Mouse (Mus musculus) midbrain, embryonic 16.5 days (tissue): ENCODE measurements around the gene Prdx5. TPM values are rescaled to one million over a fixed set of nuclear protein-coding genes. Genes with fewer than 3 reads are reported as not detected.

Source experiments
- ATAC-seq: fragments of 200-750 bp; cut with Nextera tagmentation; 2 replicates; pipeline ENCODE4 v1.8.0; 2017; ENCODE audit warnings: moderate TSS enrichment
- H3K27ac ChIP-seq: fragments of 300-500 bp; sonication (generic); 2 replicates; pipeline ENCODE4 v1.5.1; 2014; ENCODE audit warnings: mild to moderate bottlenecking, low read length, mixed read lengths
- H3K27me3 ChIP-seq: fragments of 300-500 bp; sonication (generic); 2 replicates; pipeline ENCODE4 v1.6.1; 2014; ENCODE audit warnings: low read depth, low read length, mixed read lengths; ENCODE audit not compliant: control insufficient read depth, insufficient read depth
- H3K36me3 ChIP-seq: fragments of 300-500 bp; sonication (generic); 2 replicates; pipeline ENCODE4 v1.6.1; 2014; ENCODE audit warnings: mild to moderate bottlenecking, low read length, moderate library complexity, mixed read lengths; ENCODE audit not compliant: control insufficient read depth, insufficient read depth
- H3K4me1 ChIP-seq: fragments of 300-500 bp; sonication (generic); 2 replicates; pipeline ENCODE4 v1.6.1; 2014; ENCODE audit warnings: mild to moderate bottlenecking, low read length, mixed read lengths; ENCODE audit not compliant: control insufficient read depth, insufficient read depth
- H3K4me2 ChIP-seq: fragments of 300-500 bp; sonication (generic); 2 replicates; pipeline ENCODE4 v1.6.1; 2014; ENCODE audit warnings: mild to moderate bottlenecking, low read length, mixed read lengths
- H3K4me3 ChIP-seq: fragments of 300-500 bp; sonication (generic); 2 replicates; pipeline ENCODE4 v1.5.1; 2014; ENCODE audit warnings: low read depth, mild to moderate bottlenecking, low read length, moderate library complexity, mixed read lengths
- H3K9ac ChIP-seq: fragments of 300-500 bp; sonication (generic); 2 replicates; pipeline ENCODE4 v1.6.1; 2014; ENCODE audit warnings: low read depth, low read length, mixed read lengths
- H3K9me3 ChIP-seq: fragments of 300-500 bp; sonication (generic); replicated peaks from 2 replicates; pipeline ENCODE4 v1.6.1; 2014; ENCODE audit warnings: mild to moderate bottlenecking, low read length, mixed read lengths; ENCODE audit not compliant: control insufficient read depth, poor library complexity, severe bottlenecking
- WGBS: fragments of 180-500 bp; shearing (Covaris S2); extraction: QIAGEN DNeasy Blood & Tissue Kit; methylation state at CpG from one replicate; pipeline ENCODE4 v1.1.7; 2014; 5-methylcytosine and 5-hydroxymethylcytosine counted together
- polyA plus RNA-seq: library from polyadenylated mRNA; unstranded; fragments of >200 nt; fragmentation: Nextera tagmentation; extraction: Ambion mirVana; gene quantifications from 2 replicates; pipeline ENCODE4 v1.2.1, GENCODE M21; 2015

Gene Prdx5
- 353 and 382 TPM in 2 replicates for polyA plus RNA-seq

DNA sequence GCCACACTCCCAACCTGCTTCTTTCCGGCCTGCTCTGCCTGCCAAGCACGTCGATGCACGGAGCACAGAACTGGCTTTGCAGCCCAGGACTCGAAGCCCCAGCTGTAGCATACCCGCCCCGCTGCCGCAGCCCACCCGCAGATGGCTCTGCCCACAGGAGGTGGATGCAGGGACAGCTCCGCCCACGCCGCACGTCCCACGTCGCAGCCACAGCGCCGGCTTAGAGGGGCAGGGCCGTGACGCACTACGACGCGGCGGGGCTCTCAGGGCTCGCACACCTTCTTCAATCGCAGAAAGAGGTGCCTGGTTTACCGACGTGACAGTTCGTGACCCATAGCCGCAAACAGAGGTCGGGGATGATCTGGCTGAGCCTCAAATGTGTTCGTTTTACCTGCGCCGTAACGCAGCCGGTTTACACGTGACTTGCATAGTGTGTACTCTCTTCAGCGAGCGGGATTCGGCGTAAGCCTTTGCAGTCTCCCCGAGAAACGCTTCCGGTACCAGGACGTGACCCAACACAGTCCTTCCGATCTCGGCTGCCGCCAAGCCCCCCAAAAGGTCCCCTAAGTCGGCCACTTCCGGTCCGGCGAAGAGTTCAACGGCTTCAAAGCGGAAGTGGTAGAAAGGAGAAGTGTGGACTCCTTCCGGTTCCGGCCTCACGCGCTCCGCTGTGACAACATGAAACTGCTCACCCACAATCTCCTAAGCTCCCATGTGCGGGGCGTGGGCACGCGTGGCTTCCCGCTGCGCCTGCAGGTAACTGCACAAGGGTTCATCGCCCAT, at the start of gene Prdx5, which contains the start of gene Trmt112:
Prdx5 (minus strand) TSS at position 600 of the 783 bp plus-strand sequence.
Trmt112 (plus strand) TSS at position 192 of the 783 bp plus-strand sequence.
- WGBS = under 1% methylated on average over 65 of the region's 65 CpGs
- peak; percentile 94 for ATAC-seq
- peaks cover 34% of the 10 kb centered on the region for H3K36me3 ChIP-seq
- H3K27me3 ChIP-seq = no peaks in the 10 kb centered on the region
- H3K9ac ChIP-seq = peak within 1 kb of the TSS; percentile 69
- peak within 1 kb of the TSS; percentile 72 for H3K4me2 ChIP-seq
- peaks cover 23% of the 10 kb centered on the region for H3K4me1 ChIP-seq
- H3K9me3 ChIP-seq = no peaks in the 10 kb centered on the region
- peak within 1 kb of the TSS; percentile 54 for H3K4me3 ChIP-seq
- H3K27ac ChIP-seq = peak within 1 kb of the TSS; percentile 97

DNA sequence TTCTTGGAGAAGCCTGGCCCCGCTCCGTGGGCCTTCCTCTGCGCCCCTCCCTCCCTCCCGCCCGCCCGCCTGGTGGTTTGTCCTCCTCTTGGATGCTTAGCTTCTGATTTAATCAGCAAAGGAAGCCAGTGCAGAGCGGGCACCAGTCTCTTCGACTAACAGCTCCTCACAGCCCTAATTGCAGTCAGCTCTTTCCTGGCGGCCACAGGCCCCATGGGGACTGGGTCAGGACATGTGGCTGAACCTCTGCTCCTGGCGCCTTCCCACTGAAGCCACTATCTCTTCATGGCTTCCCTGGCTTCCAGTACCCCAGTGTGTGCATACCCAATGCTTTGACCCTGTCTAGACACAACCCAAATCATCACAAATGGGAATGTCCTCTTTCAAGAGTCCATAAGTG, 46.6 kb upstream of the Prdx5 start:
- H3K4me2 ChIP-seq = no peak overlapping the region
- H3K4me1 ChIP-seq = peaks cover 9% of the 10 kb centered on the region
- H3K27me3 ChIP-seq = no peaks in the 10 kb centered on the region
- no peaks in the 10 kb centered on the region for H3K9me3 ChIP-seq
- no peak overlapping the region for H3K27ac ChIP-seq
- ATAC-seq = no peak
- no peak overlapping the region for H3K9ac ChIP-seq
- 81% methylated on average over 10 of the region's 10 CpGs for WGBS
- no peaks in the 10 kb centered on the region for H3K36me3 ChIP-seq
- no peak overlapping the region for H3K4me3 ChIP-seq

DNA sequence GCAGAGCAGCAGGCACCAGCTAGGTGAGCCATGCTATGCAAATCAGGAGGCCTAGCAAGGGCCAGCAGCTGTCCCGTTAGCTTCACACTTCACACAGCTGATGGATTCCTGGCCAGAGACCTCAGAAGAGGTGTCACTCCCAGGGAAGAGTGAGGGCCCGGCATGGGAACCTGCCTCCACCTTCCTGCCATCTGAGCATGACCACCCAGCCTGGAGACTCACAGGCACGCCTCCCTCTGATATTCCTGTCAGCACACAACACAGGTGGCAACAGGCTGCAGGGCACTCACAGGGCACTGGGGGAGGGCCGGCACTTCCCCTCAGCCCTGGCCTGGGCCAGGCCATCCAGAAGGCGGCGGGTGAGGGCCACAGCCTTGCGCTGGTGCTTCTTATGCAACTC, 45.5 kb upstream of the Prdx5 start:
- Histone ChIP-seq H3K36me3 (no peaks in the 10 kb centered on the region), H3K27ac (no peak overlapping the region), H3K27me3 (no peaks in the 10 kb centered on the region), H3K9me3 (no peaks in the 10 kb centered on the region), H3K4me3 (no peak overlapping the region), H3K9ac (no peak overlapping the region), H3K4me1 (peaks cover 9% of the 10 kb centered on the region), H3K4me2 (no peak overlapping the region)
- WGBS = 91% methylated on average over 7 of the region's 7 CpGs
- no peak for ATAC-seq

GRCm38 (mm10) chr19:6954046-6954445, 44.1 kb upstream of the Prdx5 start:
- Histone ChIP-seq H3K36me3 (no peaks in the 10 kb centered on the region), H3K4me2 (no peak overlapping the region), H3K9me3 (no peaks in the 10 kb centered on the region), H3K9ac (no peak overlapping the region), H3K4me3 (no peak overlapping the region), H3K27ac (no peak overlapping the region), H3K4me1 (peaks cover 17% of the 10 kb centered on the region), H3K27me3 (no peaks in the 10 kb centered on the region)
- ATAC-seq = no peak
- 53% methylated on average over 9 of the region's 9 CpGs for WGBS

DNA sequence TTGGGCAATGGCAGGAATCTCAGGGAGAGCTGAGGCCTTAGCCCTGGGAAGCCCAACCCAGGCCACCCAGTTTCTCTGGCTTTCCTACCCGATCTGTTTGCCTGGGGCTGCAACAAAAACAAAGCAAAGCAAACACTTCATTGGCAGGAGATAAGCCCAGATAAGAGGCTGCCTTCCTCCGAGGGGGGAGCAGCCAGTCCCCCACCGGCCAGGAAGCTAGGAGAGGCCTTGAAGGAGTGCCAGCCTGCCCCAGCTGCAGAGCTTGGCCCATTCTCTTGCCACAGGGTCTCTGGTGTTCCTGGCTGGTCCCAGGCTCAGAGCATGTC, 42.8 kb upstream of the Prdx5 start:
- WGBS = 19% methylated on average over 3 of the region's 3 CpGs
- Histone ChIP-seq H3K9me3 (no peaks in the 10 kb centered on the region), H3K27me3 (no peaks in the 10 kb centered on the region), H3K36me3 (no peaks in the 10 kb centered on the region), H3K4me3 (peak overlapping the region; percentile 61), H3K27ac (peak overlapping the region; percentile 93), H3K4me2 (peak overlapping the region; percentile 82), H3K9ac (peak overlapping the region; percentile 70), H3K4me1 (peaks cover 17% of the 10 kb centered on the region)
- no peak for ATAC-seq

DNA sequence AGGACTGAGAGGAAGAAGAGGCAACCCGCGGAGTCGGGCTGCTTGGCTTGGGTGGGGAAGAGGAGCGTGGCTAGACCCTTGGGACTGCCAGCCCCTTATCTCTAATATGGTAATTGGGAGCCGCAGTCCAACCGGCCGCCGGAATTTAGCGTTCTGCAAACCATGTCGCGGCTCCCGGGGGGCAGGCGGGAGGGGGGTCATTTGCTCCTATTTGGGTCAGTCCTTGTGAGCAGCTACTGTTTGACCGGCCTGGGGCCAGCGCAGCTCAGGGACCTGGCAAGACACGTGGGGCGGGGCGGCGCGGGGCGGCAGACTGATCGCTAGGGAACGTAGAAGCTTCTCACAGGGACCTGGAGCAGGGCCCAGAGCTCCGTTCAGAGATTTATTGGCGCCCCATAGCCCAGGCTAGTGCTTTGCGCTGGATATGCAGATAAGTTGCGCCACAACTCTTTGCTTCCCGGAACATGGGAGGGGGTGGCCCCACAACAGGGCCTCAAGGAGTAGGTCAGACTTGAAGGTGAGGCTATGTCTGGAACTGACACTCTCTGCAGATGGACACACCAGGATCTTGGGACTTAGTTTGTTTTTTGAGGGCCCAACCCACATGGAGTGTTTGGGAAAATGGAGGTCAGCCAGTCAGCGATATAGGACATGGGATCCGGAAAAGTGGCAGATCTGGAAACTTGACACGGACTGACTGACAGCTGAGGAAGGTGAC, 42.2 kb upstream of the Prdx5 start:
- Histone ChIP-seq H3K27ac (peak overlapping the region; percentile 93), H3K4me2 (peak overlapping the region; percentile 82), H3K36me3 (no peaks in the 10 kb centered on the region), H3K9me3 (no peaks in the 10 kb centered on the region), H3K4me1 (peaks cover 17% of the 10 kb centered on the region), H3K4me3 (peak overlapping the region; percentile 61), H3K27me3 (no peaks in the 10 kb centered on the region), H3K9ac (peak overlapping the region; percentile 70)
- 3% methylated on average over 31 of the region's 31 CpGs for WGBS
- peak; percentile 33 for ATAC-seq

DNA sequence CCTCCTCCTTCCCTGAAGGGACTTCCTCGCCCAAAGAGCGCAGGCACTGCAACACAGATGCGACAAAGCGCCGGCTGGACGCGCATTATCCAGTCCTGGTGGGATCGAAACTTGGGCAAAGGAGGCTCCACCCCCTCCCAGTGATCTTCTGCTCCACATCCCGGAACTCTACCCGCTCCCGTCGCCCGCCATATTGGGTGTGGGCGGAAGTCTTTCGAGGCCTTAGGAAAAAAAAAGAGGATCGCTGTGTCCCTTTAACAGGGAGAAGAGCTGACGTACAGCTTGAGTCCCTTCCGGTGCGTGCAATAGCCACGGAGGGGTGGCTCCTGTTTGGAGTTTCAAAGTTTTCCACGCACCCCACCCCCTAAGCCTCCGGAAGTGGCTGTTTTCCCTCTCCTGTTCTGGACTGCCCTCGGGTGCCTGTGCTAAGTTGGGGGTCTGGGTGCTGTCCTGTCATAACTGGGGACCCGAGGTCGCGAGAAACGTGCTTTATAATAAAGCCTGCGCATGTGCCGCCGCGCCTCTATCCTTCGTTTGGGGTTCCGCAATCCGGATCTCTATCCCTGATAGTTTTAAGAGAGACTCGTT, 41.6 kb upstream of the Prdx5 start:
- Histone ChIP-seq H3K9ac (peak overlapping the region; percentile 70), H3K4me3 (peak overlapping the region; percentile 61), H3K27ac (peak overlapping the region; percentile 93), H3K27me3 (no peaks in the 10 kb centered on the region), H3K36me3 (no peaks in the 10 kb centered on the region), H3K9me3 (no peaks in the 10 kb centered on the region), H3K4me2 (peak overlapping the region; percentile 82), H3K4me1 (peaks cover 17% of the 10 kb centered on the region)
- WGBS = under 1% methylated on average over 35 of the region's 35 CpGs
- ATAC-seq = peak; percentile 84

- WGBS = under 1% methylated on average over 28 of the region's 28 CpGs
- peak; percentile 69 for ATAC-seq
- peak overlapping the region; percentile 93 for H3K27ac ChIP-seq
- H3K9ac ChIP-seq = peak overlapping the region; percentile 70
- H3K9me3 ChIP-seq = no peaks in the 10 kb centered on the region
- H3K4me3 ChIP-seq = peak overlapping the region; percentile 61
- H3K4me1 ChIP-seq = peaks cover 17% of the 10 kb centered on the region
- no peaks in the 10 kb centered on the region for H3K36me3 ChIP-seq
- peak overlapping the region; percentile 82 for H3K4me2 ChIP-seq
- H3K27me3 ChIP-seq = no peaks in the 10 kb centered on the region
These were observed 40.8 kb upstream of the Prdx5 start for GRCm38 (mm10) chr19:6950613-6951153.
